Mouse (Mus musculus) myocyte (in vitro differentiated cells): ENCODE data around the gene Pax2. TPM values are rescaled to one million over a fixed set of nuclear protein-coding genes. Genes with fewer than 3 reads are reported as not detected.
A peak's percentile ranks its signal among the peaks of the same experiment; 100 is the strongest.

ENCODE experiments used
- H3K27me3 ChIP-seq: one replicate; pipeline ENCODE4 v1.6.1; 2011; ENCODE audit not compliant: control insufficient read depth, insufficient read depth, insufficient read length
- H3K36me3 ChIP-seq: one replicate; pipeline ENCODE4 v1.6.1; 2011; ENCODE audit not compliant: control insufficient read depth, insufficient read depth
- H3K4me2 ChIP-seq: one replicate; pipeline ENCODE4 v1.6.1; 2011; ENCODE audit warnings: low read depth, control low read depth
- H3K4me3 ChIP-seq: one replicate; pipeline ENCODE4 v1.5.1; 2011; ENCODE audit warnings: mild to moderate bottlenecking, control low read depth, moderate library complexity
- H3K79me2 ChIP-seq: one replicate; pipeline ENCODE4 v1.6.1; 2011; ENCODE audit not compliant: control insufficient read depth, insufficient read depth
- H3ac ChIP-seq: one replicate; pipeline ENCODE4 v1.6.1; 2011; ENCODE audit not compliant: control insufficient read depth, insufficient read length
- CEBPB ChIP-seq: IDR thresholded peaks from 2 replicates; pipeline ENCODE4 v1.6.1; 2011; ENCODE audit warnings: mild to moderate bottlenecking, moderate library complexity; ENCODE audit not compliant: poor library complexity, insufficient read depth, severe bottlenecking
- E2F4 ChIP-seq: IDR thresholded peaks from one replicate; pipeline ENCODE4 v1.6.1; 2011; ENCODE audit warnings: mild to moderate bottlenecking, control low read depth, moderate library complexity; ENCODE audit not compliant: insufficient read depth
- MAX ChIP-seq: IDR thresholded peaks from one replicate; pipeline ENCODE4 v1.6.1; 2011; ENCODE audit warnings: low read depth, mild to moderate bottlenecking, control low read depth
- MYOD1 ChIP-seq, 3 experiments: IDR thresholded peaks; one replicate each; pipeline ENCODE4 v1.6.1; 2011; ENCODE audit warnings: control low read depth in 2 of 3, low read depth in 2 of 3, mild to moderate bottlenecking in 2 of 3, moderate library complexity in 1 of 3; ENCODE audit not compliant: insufficient read length in 2 of 3, control insufficient read depth in 1 of 3
- MYOG ChIP-seq, 3 experiments: IDR thresholded peaks; one replicate each; pipeline ENCODE4 v1.6.1; 2011; ENCODE audit warnings: control low read depth in 2 of 3, low read depth in 2 of 3, mild to moderate bottlenecking in 2 of 3; ENCODE audit not compliant: insufficient read length in 2 of 3, control insufficient read depth in 1 of 3, insufficient read depth in 1 of 3
- POLR2A ChIP-seq: IDR thresholded peaks from one replicate; pipeline ENCODE4 v1.6.1; 2011; ENCODE audit warnings: low read depth, mild to moderate bottlenecking, control low read depth, moderate library complexity; ENCODE audit not compliant: insufficient read length
- POLR2AphosphoS2 ChIP-seq: IDR thresholded peaks from one replicate; pipeline ENCODE4 v1.6.1; 2011; ENCODE audit warnings: low read depth, control low read depth; ENCODE audit not compliant: insufficient read length
- REST ChIP-seq: IDR thresholded peaks from one replicate; pipeline ENCODE4 v1.6.1; 2011; ENCODE audit warnings: mild to moderate bottlenecking, control low read depth, moderate library complexity; ENCODE audit not compliant: insufficient read depth, insufficient read length
- SRF ChIP-seq: IDR thresholded peaks from one replicate; pipeline ENCODE4 v1.6.1; 2011; ENCODE audit warnings: low read depth; ENCODE audit not compliant: control insufficient read depth, insufficient read length
- TCF12 ChIP-seq: IDR thresholded peaks from one replicate; pipeline ENCODE4 v1.6.1; 2011; ENCODE audit warnings: mild to moderate bottlenecking, control low read depth; ENCODE audit not compliant: poor library complexity, insufficient read depth, severe bottlenecking
- TCF3 ChIP-seq: IDR thresholded peaks from one replicate; pipeline ENCODE4 v1.6.1; 2011; ENCODE audit warnings: low read depth, control low read depth; ENCODE audit not compliant: insufficient read length
- USF1 ChIP-seq: IDR thresholded peaks from one replicate; pipeline ENCODE4 v1.6.1; 2011; ENCODE audit warnings: low read depth, mild to moderate bottlenecking, control low read depth, moderate library complexity
- polyA plus RNA-seq: library from polyadenylated mRNA; unstranded; fragments of >200 nt; fragmentation: generic; extraction: Trizol; gene quantifications from one replicate; pipeline ENCODE4 v1.2.1, GENCODE M21; 2012; ENCODE audit warnings: missing spikeins

Pax2 gene
- polyA plus RNA-seq, 1 experiment: not detected

- no peak overlapping the region for H3K4me3 ChIP-seq
- no peaks in the 10 kb centered on the region for H3K79me2 ChIP-seq
- H3ac ChIP-seq: no peak overlapping the region
- H3K27me3 ChIP-seq: peaks cover 85% of the 10 kb centered on the region
- no peaks in the 10 kb centered on the region for H3K36me3 ChIP-seq
- no peak overlapping the region for H3K4me2 ChIP-seq
- TF ChIP-seq REST (no peak), POLR2AphosphoS2 (no peak), USF1 (no peak), MYOD1 (IDR thresholded peaks at IDR 0.05; ENCODE audit: control insufficient read depth in 1 of 3, insufficient read length in 2 of 3, low read depth in 2 of 3) (no peak), E2F4 (no peak), SRF (no peak), MYOG (IDR thresholded peaks at IDR 0.05; ENCODE audit: control insufficient read depth in 1 of 3, insufficient read depth in 1 of 3, insufficient read length in 2 of 3, low read depth in 2 of 3) (no peak), TCF12 (no peak), CEBPB (no peak), TCF3 (no peak), POLR2A (no peak), MAX (no peak)
Observed at GRCm38 (mm10) chr19:44752056-44752940, 3.5 kb upstream of the Pax2 start.

- H3K36me3 ChIP-seq: no peaks in the 10 kb centered on the region
- H3ac ChIP-seq: no peak overlapping the region
- H3K4me3 ChIP-seq: no peak overlapping the region
- no peak overlapping the region for H3K4me2 ChIP-seq
- TF ChIP-seq TCF12 (no peak), MAX (no peak), E2F4 (no peak), CEBPB (no peak)
- H3K79me2 ChIP-seq: no peaks in the 10 kb centered on the region
- H3K27me3 ChIP-seq: peaks cover 84% of the 10 kb centered on the region
Observed at GRCm38 (mm10) chr19:44753361-44753760, 2.5 kb upstream of the Pax2 start.

- H3K36me3 ChIP-seq: no peaks in the 10 kb centered on the region
- H3K4me3 ChIP-seq: no peak overlapping the region
- H3K27me3 ChIP-seq: peaks cover 82% of the 10 kb centered on the region
- TF ChIP-seq POLR2AphosphoS2 (no peak), REST (no peak), MYOD1 (IDR thresholded peaks at IDR 0.05; ENCODE audit: control insufficient read depth in 1 of 3, insufficient read length in 2 of 3, low read depth in 2 of 3) (no peak), SRF (no peak), TCF3 (no peak), MAX (no peak), E2F4 (no peak), MYOG (IDR thresholded peaks at IDR 0.05; ENCODE audit: control insufficient read depth in 1 of 3, insufficient read depth in 1 of 3, insufficient read length in 2 of 3, low read depth in 2 of 3) (no peak), CEBPB (no peak)
- H3K4me2 ChIP-seq: peak overlapping the region; percentile 2
- H3ac ChIP-seq: no peak overlapping the region
- no peaks in the 10 kb centered on the region for H3K79me2 ChIP-seq
Observed at GRCm38 (mm10) chr19:44754461-44755377, 1.1 kb upstream of the Pax2 start.

- Histone ChIP-seq H3K4me2 (peak overlapping the region; percentile 2), H3K4me3 (no peak overlapping the region), H3K27me3 (peaks cover 82% of the 10 kb centered on the region)
Observed at GRCm38 (mm10) chr19:44755378-44755692, 510 bp upstream of the Pax2 start.

More at GRCm38 (mm10) chr19:44755378-44755692, 510 bp upstream of the Pax2 start:
- H3K79me2 ChIP-seq: no peaks in the 10 kb centered on the region
- H3K36me3 ChIP-seq: no peaks in the 10 kb centered on the region
- TF ChIP-seq TCF3 (no peak), MAX (no peak), REST (no peak), E2F4 (no peak), MYOD1 (IDR thresholded peaks at IDR 0.05; ENCODE audit: control insufficient read depth in 1 of 3, insufficient read length in 2 of 3, low read depth in 2 of 3) (no peak), SRF (no peak), POLR2AphosphoS2 (no peak), TCF12 (no peak), CEBPB (no peak)
- no peak overlapping the region for H3ac ChIP-seq
